Mouse (Mus musculus) liver, embryonic 12.5 days (tissue): ENCODE data around the gene Cmtm1. TPM values are rescaled to one million over a fixed set of nuclear protein-coding genes. Genes with fewer than 3 reads are reported as not detected.

Experiments
- ATAC-seq: fragments of 200-750 bp; cut with Nextera tagmentation; 2 replicates; pipeline ENCODE4 v1.8.0; 2017; ENCODE audit warnings: moderate number of reproducible peaks, mild to moderate bottlenecking, moderate library complexity
- H3K27ac ChIP-seq: fragments of 300-500 bp; sonication (generic); 2 replicates; pipeline ENCODE4 v1.5.1; 2016; ENCODE audit warnings: mild to moderate bottlenecking
- H3K27me3 ChIP-seq: fragments of 300-500 bp; sonication (generic); replicated peaks from 2 replicates; pipeline ENCODE4 v1.6.1; 2016; ENCODE audit warnings: mild to moderate bottlenecking, moderate library complexity
- H3K36me3 ChIP-seq: fragments of 300-500 bp; sonication (generic); 2 replicates; pipeline ENCODE4 v1.6.1; 2016; ENCODE audit warnings: mild to moderate bottlenecking, moderate library complexity
- H3K4me1 ChIP-seq: fragments of 300-500 bp; sonication (generic); 2 replicates; pipeline ENCODE4 v1.6.1; 2016
- H3K4me2 ChIP-seq: fragments of 300-500 bp; sonication (generic); 2 replicates; pipeline ENCODE4 v1.6.1; 2016; ENCODE audit warnings: mild to moderate bottlenecking, moderate library complexity
- H3K4me3 ChIP-seq: fragments of 300-500 bp; sonication (generic); 2 replicates; pipeline ENCODE4 v1.5.1; 2016; ENCODE audit warnings: mild to moderate bottlenecking, moderate library complexity
- H3K9ac ChIP-seq: fragments of 300-500 bp; sonication (generic); 2 replicates; pipeline ENCODE4 v1.6.1; 2016; ENCODE audit warnings: mild to moderate bottlenecking, moderate library complexity
- H3K9me3 ChIP-seq: fragments of 300-500 bp; sonication (generic); replicated peaks from 2 replicates; pipeline ENCODE4 v1.6.1; 2016; ENCODE audit warnings: mild to moderate bottlenecking, moderate library complexity
- WGBS: fragments of 180-500 bp; shearing (Covaris S2); methylation state at CpG from one replicate; pipeline ENCODE4 v1.1.7; 2016; ENCODE audit not compliant: insufficient replicate concordance; 5-methylcytosine and 5-hydroxymethylcytosine counted together
- polyA plus RNA-seq: library from polyadenylated mRNA; unstranded; fragments of >200 nt; fragmentation: Nextera tagmentation; extraction: Ambion mirVana; gene quantifications from 2 replicates; pipeline ENCODE4 v1.2.1, GENCODE M21; 2016

Gene Cmtm1
- polyA plus RNA-seq, 1 experiment from 2014 or later: not detected

DNA sequence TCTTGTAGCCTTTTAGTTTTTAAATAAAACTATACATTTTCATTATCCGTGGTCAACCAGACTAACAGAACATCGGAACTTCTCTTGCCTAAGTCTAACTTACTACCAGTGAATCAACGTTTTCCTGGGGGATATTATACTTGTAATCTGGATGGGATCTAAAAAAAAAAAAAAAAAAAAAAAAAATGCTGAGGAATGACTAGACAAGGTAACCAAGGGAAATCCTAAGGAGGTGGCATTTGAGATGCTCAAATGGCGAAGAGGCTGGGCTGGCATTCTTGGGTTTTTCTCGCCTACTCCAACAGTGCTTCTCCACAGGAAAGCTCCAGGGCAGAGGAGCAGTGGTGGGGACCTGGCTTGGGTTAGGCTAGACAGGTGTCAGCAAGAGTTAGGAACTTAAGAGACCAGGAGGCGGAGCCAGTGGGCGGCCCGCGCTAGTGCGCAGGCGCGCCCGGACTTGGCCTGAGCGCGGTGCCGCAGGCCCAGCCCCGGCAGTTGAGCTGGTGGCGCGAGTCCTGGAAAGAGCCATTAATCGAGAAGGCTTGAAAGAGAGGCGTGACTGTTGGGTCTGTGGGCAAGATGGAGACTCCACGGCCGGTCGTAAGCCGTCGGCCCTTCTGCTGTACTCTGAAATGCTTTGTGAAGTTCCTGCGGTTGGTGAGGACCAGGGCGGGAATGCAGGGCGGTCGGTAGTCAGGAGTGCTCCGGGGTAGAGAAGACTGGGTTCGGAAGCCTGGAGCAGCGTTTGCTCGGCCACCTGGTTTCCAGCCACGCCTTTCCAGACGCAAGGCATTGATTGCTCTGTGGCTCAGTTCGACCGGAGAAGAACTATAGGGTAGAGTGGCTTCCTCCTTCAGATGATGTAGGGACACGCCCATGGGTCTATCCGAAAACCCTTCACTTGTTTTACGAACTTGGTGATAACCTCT lies 59.2 kb downstream of the Cmtm1 start, which contains the start of gene Cklf:
Cklf (plus strand) TSS at position 423 of the 929 bp plus-strand sequence.
- peak within 1 kb of the TSS; percentile 85 for H3K4me2 ChIP-seq
- H3K4me1 ChIP-seq: peaks cover 42% of the 10 kb centered on the region
- H3K9ac ChIP-seq: peak within 1 kb of the TSS; percentile 73
- peak within 1 kb of the TSS; percentile 71 for H3K4me3 ChIP-seq
- WGBS: 4% methylated on average over 41 of the region's 41 CpGs
- H3K9me3 ChIP-seq: no peaks in the 10 kb centered on the region
- peak within 1 kb of the TSS; percentile 83 for H3K27ac ChIP-seq
- no peaks in the 10 kb centered on the region for H3K36me3 ChIP-seq
- peak; percentile 86 for ATAC-seq
- H3K27me3 ChIP-seq: no peaks in the 10 kb centered on the region

DNA sequence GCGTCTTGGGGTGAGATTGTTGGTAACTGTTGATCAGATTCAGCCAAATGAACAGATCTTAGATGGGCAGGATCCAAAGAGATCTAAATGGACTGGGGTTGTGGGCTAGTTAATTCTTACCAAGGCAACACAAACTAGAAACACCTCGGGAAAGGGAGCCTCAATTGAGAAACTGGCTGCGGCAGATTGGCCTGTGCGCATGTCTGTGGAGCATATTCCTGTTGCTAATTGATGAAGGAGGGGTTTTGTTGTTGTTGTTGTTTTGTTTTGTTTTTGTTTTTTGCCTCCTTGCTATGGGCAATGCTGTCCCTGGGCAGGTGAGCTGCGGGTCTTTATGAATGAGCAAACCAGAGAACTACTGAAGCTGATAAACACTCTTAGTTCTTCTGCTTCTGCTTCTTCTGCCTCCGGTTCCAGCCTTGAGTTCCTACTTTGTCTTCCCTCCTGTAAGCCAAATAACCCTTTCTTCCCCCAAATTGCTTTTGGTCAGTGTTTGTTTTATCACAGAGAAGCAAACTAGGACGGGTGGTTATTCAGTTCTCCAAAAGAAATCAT lies 60.4 kb downstream of the Cmtm1 start:
- Histone ChIP-seq H3K27ac (no peak overlapping the region), H3K36me3 (no peaks in the 10 kb centered on the region), H3K9ac (no peak overlapping the region), H3K4me2 (no peak overlapping the region), H3K4me3 (no peak overlapping the region), H3K27me3 (no peaks in the 10 kb centered on the region), H3K9me3 (no peaks in the 10 kb centered on the region), H3K4me1 (peaks cover 42% of the 10 kb centered on the region)
- no peak for ATAC-seq
- 74% methylated on average over 7 of the region's 7 CpGs for WGBS

DNA sequence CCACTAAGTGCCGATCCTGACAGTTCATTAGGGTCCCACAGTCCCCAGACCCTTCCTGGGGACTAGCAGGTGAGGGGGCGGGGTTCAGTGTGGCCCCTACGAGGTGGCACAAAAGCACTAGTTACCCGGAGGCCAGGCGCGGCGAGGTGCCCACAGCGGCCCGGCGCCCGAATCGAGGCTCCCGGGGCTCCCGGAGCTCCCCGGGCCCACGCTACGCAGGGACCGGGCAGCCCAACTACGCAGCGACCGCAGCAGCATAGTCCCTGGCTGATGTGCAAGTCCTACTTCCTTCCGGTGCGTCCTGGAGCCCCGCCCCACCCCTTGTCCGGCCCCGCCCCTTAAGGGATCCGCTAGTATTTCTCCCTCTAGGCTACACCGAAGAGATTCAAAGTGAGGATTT lies 61.7 kb downstream of the Cmtm1 start, which contains the start of gene Tk2:
Tk2 (minus strand) TSS at position 283 of the 400 bp plus-strand sequence.
- H3K27me3 ChIP-seq: no peaks in the 10 kb centered on the region
- under 1% methylated on average over 28 of the region's 28 CpGs for WGBS
- H3K9me3 ChIP-seq: no peaks in the 10 kb centered on the region
- peak within 1 kb of the TSS; percentile 84 for H3K4me3 ChIP-seq
- peak; percentile 86 for ATAC-seq
- peak within 1 kb of the TSS; percentile 82 for H3K9ac ChIP-seq
- peaks cover under 1% of the 10 kb centered on the region; the same call in 1 of the 2 replicates for H3K36me3 ChIP-seq
- H3K4me1 ChIP-seq: peaks cover 42% of the 10 kb centered on the region
- H3K27ac ChIP-seq: peak within 1 kb of the TSS; percentile 70
- H3K4me2 ChIP-seq: peak within 1 kb of the TSS; percentile 92

DNA sequence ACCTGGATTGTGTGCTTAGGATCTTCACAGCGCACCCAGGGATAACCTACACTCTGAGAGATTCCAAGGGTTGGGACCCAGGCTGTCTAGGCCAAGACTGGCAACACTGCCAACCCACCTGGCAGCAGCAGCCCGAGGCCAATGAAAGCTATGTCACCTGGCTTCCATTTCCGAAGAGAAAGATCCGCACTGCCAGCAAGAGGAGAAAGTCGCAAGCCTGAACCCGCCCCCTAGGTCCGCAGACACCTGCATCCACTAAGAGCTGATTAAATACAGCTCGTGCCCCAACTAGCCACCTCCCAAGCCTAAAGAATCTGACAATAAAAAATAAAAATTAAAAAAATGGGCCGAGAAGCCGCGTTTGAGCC lies 62.1 kb downstream of the Cmtm1 start:
- no peaks in the 10 kb centered on the region for H3K9me3 ChIP-seq
- peak overlapping the region; percentile 82 for H3K9ac ChIP-seq
- WGBS: 3% methylated on average over 11 of the region's 11 CpGs
- H3K4me1 ChIP-seq: peaks cover 42% of the 10 kb centered on the region
- H3K36me3 ChIP-seq: peaks cover 4% of the 10 kb centered on the region; the same call in 1 of the 2 replicates
- H3K27ac ChIP-seq: peak overlapping the region; percentile 70
- H3K4me2 ChIP-seq: peak overlapping the region; percentile 92
- H3K4me3 ChIP-seq: peak overlapping the region; percentile 84
- H3K27me3 ChIP-seq: no peaks in the 10 kb centered on the region
- peak; percentile 27; the same call in 1 of the 2 replicates for ATAC-seq

DNA sequence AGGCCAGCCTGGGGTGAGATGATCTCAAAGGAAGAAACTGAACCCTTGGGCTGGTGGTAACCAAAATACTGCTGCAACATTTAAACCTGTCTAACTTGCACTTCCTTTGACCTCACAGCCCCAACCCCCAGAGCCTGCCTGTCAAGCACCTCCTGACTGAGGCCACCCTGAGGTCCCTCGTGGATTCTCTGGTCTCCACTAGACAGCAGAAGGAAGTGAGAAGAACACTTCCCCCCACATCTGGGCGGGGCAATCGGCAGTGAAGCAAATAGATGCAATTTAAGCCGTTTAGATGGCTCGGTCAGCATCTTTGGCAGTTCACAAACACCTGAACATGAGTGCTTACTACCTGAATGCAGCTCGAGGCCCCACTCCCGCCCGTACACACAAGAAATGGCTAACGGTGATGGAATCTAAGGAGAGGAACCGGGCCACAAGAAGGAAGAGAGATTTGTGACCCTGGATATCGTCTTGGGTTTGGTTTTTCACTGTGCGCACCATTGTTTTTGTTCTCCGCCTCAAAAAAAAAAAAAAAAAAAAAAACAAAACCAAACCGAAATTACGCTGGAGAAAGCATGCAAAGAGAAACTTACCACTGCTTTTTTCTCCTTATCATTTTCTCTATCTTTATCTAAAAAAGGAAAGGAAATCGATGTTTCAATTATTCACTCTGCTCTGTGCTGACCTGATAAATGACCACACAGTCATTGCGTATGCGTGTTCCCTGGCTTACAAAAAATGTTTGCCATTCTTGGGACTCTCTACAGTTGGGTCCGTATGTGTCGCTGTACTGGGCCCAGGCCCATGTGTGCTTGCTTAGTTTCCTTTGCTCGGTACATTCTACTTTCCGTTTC lies 62.7 kb downstream of the Cmtm1 start:
- H3K27me3 ChIP-seq: no peaks in the 10 kb centered on the region
- H3K4me2 ChIP-seq: peak overlapping the region; percentile 92
- peak overlapping the region; percentile 70 for H3K27ac ChIP-seq
- peaks cover 8% of the 10 kb centered on the region; the same call in 1 of the 2 replicates for H3K36me3 ChIP-seq
- no peak for ATAC-seq
- 40% methylated on average over 22 of the region's 22 CpGs for WGBS
- H3K4me1 ChIP-seq: peaks cover 42% of the 10 kb centered on the region
- H3K4me3 ChIP-seq: peak overlapping the region; percentile 84
- no peaks in the 10 kb centered on the region for H3K9me3 ChIP-seq
- peak overlapping the region; percentile 82 for H3K9ac ChIP-seq

DNA sequence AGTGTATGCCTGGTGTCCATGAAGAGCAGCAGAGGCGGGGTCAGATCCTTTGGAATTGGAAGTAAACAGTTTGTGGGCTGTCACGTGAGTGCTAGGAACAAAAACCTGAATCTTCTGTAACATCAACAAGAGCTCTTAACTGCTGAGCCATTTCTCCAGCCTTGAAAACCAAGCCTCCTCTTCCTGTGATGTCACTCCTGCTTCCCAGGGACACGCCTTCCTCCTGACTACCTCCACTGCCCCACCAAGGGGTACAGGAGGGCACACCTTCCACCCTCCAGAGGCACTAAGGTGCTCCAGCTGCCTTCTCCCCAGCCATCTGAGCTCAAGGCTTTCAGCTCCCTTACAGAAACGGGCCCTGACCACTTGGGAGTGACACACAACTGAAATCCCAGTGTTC lies 63.3 kb downstream of the Cmtm1 start:
- WGBS: 73% methylated on average over 4 of the region's 4 CpGs
- Histone ChIP-seq H3K36me3 (peaks cover 8% of the 10 kb centered on the region; the same call in 1 of the 2 replicates), H3K27ac (no peak overlapping the region; the same call in 1 of the 2 replicates), H3K4me1 (peaks cover 42% of the 10 kb centered on the region), H3K9me3 (no peaks in the 10 kb centered on the region), H3K27me3 (no peaks in the 10 kb centered on the region), H3K4me2 (peak overlapping the region; percentile 92), H3K9ac (no peak overlapping the region), H3K4me3 (no peak overlapping the region)
- ATAC-seq: no peak

Other genes starting within 250 kb of the Cmtm1 start
- gene Cdh5, start 208.5 kb downstream of the Cmtm1 start, polyA plus RNA-seq: 9.4 and 9.9 TPM in 2 replicates
- gene Bean1, start 139.7 kb downstream of the Cmtm1 start, polyA plus RNA-seq: 0.06 TPM in 1 of 2 replicates, not detected in the other
- gene Tk2, start 61.6 kb downstream of the Cmtm1 start, polyA plus RNA-seq: 8.1 and 9.1 TPM in 2 replicates
- 20.6 and 21.6 TPM in 2 replicates for gene Cklf, start 59.3 kb downstream of the Cmtm1 start, polyA plus RNA-seq
- not detected in 2 replicates for gene Cmtm2a, start 17.0 kb downstream of the Cmtm1 start, polyA plus RNA-seq
- gene Gm45711, start 64 bp downstream of the Cmtm1 start, polyA plus RNA-seq: not detected in 2 replicates
- gene Gm11020, start 11.4 kb upstream of the Cmtm1 start, polyA plus RNA-seq: not detected in 2 replicates
- gene Cmtm2b, start 12.1 kb upstream of the Cmtm1 start, polyA plus RNA-seq: not detected in 2 replicates
- 34.5 and 34.8 TPM in 2 replicates for gene Cmtm3, start 29.3 kb upstream of the Cmtm1 start, polyA plus RNA-seq
- 0.67 and 0.68 TPM in 2 replicates for gene Cmtm4, start 85.7 kb upstream of the Cmtm1 start, polyA plus RNA-seq
- gene Dync1li2, start 132.9 kb upstream of the Cmtm1 start, polyA plus RNA-seq: 22.8 and 25.2 TPM in 2 replicates
- 0.04 and 0.07 TPM in 2 replicates for gene Terb1, start 199.8 kb upstream of the Cmtm1 start, polyA plus RNA-seq
- gene Nae1, start 224.5 kb upstream of the Cmtm1 start, polyA plus RNA-seq: 47.5 and 48.8 TPM in 2 replicates
- gene Car7, start 224.5 kb upstream of the Cmtm1 start, polyA plus RNA-seq: 2.2 and 2.3 TPM in 2 replicates